Mouse (Mus musculus) R1 (cell line): ENCODE data around the gene Msh6.
A peak's percentile ranks its signal among the peaks of the same experiment; 100 is the strongest.
"Not testable (repeated sequence)": the region's sequence is repeated elsewhere in the genome, so short reads cannot be mapped to it uniquely, and the experiment has no call there.

Source experiments
- DNase-seq: peaks from one replicate; pipeline ENCODE4 v3.0.0-alpha.2; 2018; ENCODE audit warnings: low read depth, low spot score

Msh6 gene

DNA sequence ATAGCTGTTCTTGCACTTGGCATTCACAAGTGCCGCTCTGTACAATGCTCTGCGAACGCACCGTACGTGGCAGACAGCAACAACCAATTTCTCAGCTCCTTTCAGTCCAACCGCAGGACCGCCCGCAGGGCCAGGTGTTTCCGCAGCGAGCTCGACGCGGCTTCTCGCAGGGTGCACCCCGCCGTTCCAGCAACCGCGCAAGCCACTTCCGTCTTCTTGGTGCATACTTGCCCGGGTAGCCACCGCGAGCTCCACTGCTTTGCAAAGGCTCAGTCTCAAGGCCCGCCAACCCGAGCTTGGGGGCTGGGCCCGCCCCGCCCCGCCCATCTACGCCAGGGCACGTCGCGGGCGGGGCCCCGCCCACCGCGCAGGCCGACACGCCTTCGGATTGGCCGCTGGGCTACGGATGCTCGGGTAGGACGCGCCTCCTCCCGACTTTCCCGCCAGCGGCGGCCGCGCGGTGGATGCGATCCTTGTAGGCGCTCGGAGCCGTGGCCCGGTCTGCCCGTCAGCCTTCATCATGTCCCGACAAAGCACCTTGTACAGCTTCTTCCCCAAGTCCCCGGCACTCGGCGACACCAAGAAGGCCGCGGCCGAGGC lies at the start of gene Msh6:
TSS of gene Msh6 (plus strand) at position 434 of the 600 bp plus-strand sequence.
- DNase-seq, result peak; percentile 96

DNA sequence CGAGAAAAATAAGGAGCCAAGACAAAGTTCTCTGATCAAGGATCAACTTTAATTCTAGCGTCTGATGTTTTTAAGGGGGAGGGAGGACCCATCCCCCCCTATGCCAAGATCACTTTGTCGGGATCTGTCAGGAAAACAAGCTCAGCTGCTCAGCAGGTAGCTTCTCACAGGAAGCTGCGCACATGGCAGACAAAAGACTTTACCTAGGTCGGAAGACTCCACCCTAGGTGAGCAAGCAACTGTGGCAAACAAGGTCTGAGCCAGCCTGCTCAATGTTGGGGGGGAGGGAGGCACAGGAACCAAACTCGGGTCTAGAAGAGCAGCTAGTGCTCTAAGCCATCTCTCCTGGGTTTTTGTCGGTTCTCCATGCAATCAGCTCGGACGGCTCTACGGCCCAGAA lies 40.5 kb upstream of the Msh6 start:
- peak; percentile 92 for DNase-seq

DNA sequence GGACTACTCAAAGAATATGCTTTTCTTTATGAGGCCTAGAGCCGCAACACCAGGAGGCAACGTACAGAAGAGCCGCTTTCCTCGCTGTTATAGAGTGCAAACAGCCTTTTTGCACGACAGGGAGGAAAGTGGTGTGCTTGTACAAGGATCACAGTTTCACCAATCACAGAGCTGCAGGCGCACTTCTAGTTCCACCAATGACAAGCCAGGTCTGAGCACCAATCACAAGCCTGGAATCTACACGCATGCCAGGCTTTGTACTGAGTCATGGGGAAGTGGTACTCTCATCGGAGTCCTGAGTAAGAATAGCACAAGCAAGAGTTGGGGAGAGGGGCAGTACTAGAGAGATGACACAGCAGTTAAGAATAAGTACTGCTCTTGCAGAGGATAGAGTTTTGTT lies 40.1 kb upstream of the Msh6 start:
- DNase-seq, result peak; percentile 91

DNA sequence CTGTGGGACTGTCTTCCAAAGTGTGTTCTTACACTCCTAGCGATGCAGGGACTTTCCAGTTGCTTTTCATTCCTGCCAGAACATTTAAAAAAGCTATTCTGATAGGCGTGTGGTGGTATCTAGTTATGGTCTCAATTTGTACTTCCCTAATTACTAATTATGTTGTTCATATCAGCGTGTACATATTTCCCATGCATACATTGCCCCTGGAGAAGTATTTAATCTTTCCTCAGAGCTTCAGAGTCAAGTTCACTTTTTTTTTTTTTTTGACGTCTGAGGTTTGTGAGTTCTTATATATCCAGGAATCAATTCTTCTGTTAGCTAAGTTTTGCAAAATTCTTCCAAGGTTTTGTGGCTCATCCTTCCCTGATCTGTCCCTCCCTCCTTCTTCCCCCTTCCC lies 38.7 kb upstream of the Msh6 start:
- DNase-seq, result no peak

DNA sequence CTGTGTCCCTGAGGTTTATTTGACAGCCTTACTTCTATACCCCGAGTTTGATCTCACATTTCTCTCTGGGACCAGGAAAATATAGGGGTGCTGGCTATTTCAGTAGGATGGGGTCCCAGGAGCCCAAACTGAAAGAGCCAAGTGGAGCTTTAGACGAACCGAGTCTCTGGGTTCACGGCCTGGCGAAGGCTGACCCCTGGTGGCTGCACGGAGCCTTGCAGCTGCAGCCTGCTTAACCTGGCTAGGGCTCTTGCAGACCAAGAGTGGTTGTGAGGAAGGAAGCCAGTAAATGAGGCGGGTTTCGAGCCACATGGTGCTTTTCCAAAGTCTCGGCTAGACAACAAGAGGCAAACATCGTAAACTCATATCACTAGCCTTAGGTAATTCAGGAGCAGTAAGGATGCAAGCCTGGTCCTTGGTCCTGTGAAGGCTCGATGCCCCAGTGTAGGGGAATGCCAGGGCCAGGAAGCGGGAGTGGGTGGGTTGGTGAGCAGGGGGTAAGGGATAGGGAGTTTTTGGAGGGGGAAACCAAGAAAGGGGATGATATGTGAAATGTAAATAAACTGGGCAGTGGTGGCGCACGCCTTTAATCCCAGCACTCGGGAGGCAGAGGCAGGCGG lies 25.8 kb upstream of the Msh6 start:
- peak; percentile 84 for DNase-seq

DNA sequence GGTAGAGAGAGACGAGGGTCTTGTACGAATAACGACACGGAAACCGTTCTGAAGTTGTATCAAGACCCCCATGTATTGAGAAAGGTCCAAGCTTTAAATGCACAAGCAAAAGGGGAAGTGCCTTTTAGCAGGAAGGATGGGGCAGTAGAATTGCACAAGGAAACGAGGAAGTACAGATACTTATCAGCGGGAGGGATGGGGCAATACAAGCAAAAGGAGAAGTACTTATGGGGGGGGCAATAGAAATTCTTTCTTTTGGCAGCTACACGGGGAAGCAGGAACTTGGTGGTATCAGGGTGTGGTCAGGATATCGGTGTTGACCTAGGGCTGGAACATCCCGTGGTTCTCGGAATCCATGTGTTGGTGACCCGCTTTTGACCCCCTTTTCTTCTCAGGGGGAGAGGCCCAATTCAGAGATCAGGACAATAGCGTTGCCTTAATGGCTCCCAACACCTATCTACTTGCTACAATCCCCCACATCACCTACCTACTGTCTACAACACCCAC lies 20.2 kb upstream of the Msh6 start:
- DNase-seq, result not testable (repeated sequence)

DNA sequence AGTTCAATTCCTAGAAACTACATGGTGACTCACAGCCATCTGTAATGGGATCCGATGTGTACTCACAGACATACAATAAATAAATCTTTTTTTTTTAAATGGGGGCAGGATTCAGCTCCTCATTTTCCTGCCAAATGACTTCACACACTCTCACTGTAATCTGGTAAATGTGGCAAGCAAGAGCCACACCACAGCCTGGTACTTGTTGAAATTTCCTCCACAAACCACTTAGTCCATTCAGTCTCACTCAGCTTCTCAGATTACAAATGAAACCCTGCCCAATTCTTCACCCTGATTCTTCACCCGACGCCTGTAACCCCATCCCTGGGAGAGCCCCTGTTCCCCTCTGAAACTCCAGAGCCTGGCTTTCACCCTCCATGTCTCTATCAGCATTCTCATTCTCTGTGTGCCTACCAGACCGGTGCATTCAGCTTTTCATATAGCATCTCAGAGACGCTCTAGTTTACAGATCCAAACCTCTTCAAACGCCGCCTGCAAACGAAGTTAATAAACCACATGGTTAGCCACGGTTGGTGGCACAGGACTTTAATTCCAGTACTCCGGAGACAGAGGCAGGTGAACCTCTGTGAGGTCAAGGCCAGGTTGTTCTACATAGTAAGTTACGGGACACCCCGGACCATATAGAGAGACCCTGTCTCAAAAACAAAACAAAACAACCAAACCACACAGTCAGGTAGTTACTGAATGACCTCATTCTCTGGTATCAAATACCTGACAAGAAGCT lies 17.6 kb upstream of the Msh6 start:
- no peak for DNase-seq

DNA sequence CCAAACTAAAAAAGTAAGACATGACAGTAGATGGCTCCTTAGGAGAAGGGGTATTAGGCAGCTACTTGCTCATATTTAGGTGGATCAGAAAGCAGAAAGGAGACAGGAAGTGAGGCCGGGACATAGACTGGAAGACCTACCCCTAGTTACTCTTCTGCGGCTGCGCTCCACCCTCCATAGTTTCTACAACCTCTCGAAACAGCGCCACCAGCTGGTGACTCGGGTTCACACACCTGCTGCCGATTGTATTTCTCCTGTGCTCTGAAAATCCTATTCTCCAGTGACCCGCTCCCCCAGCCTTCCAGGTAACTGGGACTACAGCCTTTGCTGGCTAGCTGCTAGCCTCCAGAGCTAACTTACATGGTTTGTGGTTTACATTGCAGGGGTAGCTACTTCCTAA lies 16.6 kb upstream of the Msh6 start:
- peak; percentile 89 for DNase-seq

DNA sequence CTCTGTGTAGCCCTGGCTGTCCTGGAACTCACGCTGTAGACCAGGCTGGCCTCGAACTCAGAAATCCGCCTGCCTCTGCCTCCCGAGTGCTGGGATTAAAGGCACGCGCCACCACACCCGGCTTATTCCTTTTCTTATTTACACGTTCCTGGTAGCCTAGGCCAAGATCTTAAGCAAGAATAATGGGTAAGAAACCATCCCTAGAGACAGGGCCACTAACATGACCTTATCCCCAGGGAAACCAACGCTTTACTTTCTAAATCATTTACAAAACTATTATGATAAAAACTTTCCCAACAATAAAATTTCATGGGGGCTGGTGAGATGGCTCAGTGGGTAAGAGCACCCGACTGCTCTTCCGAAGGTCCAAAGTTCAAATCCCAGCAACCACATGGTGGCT lies 15.5 kb upstream of the Msh6 start:
- DNase-seq, result not testable (repeated sequence)

DNA sequence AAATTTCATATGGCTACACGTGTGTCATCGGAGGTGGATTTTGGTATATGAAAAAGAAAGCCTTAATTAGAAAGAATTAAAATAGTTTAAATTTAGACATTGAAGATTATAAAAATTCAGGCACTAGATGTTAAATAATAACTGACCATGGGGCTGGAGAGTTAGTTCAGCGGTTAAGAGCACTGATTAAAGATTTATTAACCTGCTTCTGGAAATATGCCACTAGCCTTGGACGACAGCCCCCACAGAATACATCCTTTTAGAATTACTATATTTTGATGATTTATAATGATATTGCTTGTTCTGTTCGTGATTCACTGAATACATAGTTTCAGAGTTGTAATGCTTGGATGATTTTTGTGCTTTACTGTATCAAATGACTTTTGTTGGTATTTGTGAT lies 14.9 kb upstream of the Msh6 start:
- not testable (repeated sequence) for DNase-seq

DNA sequence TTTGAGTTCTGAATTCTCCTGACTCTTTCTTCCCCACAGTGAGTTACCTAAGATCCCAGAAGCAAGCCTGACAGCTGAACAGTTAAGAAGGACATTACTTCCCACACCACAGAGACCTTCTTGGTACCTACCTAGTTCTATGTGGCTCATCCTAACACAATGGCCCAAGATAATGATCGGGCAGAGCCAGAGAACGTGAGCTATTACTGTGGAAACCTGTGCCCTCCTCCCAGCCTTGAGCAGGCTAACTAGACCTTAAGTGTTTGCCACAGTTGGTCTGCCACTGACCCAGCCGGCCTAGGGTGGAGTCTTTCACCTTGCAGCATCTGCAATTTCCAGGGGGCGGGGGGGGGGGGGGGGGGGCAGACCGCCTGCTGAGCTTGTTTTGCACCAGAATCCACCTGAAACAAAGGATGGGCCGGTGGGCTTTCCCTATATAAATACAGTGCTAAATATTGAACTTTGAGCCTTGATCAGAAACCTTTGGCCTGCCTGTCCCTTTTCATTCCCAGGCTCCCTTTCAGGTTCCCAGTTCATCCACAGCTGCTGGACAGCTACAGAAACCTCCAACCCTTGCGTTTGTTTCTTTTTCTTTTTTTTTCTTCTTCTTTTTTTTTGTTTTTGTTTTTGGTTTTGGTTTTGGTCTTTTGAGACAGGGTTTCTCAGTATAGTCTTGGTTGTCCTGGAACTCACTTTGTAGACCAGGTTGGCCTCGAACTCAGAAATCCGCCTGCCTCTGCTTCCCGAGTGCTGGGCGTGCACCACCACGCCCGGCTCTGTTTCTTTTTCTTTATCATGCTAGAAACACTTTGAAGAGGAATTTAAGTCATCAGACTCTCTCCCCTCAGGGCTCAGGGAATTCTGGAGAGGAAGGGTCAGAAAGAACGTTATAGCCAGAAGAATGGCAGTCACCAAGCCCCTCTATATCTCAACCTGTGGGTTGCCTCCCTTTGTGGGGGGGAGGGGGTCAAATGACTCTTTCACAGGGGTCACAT lies 11.5 kb upstream of the Msh6 start:
- DNase-seq, result peak; percentile 81

DNA sequence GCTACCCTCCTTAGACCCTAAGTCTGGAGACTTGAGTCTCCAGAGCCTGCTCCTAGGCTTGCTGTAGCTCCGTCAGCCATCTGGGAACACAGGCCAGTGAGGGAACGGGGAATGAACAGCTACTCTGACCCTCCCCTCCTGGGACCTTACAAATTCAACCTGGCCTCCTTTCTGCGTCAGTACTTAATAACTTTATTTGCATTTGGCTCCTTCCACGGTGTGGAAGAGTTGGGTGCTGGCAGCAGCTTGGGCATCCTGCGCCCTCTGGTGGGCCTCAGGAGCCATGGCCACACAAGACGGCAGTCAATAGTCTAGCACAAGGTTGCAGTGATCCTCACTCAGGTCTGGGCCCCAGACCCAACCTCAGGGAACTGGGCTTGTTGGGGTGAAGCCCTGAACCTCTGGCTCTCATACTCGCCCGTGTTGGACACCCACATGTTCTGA lies 6.4 kb upstream of the Msh6 start:
- peak; percentile 62 for DNase-seq

DNA sequence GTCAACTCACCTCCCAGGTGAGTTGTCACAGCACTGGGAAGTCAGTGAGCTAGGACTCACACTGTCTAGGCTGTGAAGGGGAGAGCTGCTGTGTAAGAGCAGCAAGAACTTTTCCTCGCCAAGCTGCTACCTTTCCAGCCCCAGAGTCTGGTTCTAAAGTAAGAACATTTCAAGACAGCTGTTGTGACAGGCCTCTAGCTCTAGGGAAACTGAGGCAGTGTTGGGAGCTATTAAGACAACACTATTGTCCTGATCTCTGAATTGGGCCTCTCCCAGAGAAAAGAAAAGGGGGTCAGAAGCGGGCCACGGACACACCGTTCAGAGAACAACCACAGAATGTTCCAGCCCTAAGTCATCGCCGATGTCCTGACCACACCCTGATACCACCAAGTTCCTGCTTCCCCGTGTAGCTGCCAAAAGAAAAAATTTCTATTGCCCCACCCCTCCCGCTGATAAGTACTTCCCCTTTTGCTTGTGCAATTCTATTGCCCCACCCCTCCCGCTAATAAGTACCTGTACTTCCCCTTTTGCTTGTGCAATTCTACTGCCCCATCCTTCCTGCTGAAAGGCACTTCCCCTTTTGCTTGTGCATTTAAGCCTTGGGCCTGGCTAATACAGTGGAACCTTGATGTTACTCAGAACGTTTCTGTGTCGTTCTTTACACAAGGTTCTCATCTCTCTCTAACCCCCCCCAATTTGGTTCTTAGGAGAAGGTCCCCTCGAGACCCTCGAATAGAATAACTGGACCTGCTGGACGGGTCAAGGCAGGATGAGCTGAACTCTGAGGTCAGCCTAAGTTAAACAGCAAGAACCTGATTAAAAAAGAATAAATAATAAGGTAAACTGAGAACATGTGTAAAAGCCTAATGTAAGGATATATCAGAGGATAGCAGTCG lies 2.9 kb upstream of the Msh6 start:
- DNase-seq, result peak; percentile 54

DNA sequence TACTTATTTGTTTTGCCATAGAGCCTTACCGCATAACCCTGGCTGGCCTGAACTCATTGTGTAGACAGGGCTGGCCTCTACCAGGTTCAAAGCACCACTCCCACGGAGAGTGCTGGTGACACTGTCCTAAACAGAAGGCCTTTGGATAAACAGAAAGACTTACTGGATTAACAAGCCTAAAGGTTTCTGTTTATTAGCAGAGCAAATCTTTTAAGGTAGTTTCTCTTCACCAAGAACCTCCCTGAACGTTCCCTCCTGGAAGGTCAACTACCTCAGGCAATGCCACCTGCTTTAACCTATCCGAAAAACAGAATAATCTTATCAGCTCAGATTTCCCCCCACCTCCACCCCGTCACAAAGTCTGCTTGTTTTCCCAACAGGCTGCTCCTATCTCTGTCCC lies 2.0 kb upstream of the Msh6 start:
- no peak for DNase-seq

DNA sequence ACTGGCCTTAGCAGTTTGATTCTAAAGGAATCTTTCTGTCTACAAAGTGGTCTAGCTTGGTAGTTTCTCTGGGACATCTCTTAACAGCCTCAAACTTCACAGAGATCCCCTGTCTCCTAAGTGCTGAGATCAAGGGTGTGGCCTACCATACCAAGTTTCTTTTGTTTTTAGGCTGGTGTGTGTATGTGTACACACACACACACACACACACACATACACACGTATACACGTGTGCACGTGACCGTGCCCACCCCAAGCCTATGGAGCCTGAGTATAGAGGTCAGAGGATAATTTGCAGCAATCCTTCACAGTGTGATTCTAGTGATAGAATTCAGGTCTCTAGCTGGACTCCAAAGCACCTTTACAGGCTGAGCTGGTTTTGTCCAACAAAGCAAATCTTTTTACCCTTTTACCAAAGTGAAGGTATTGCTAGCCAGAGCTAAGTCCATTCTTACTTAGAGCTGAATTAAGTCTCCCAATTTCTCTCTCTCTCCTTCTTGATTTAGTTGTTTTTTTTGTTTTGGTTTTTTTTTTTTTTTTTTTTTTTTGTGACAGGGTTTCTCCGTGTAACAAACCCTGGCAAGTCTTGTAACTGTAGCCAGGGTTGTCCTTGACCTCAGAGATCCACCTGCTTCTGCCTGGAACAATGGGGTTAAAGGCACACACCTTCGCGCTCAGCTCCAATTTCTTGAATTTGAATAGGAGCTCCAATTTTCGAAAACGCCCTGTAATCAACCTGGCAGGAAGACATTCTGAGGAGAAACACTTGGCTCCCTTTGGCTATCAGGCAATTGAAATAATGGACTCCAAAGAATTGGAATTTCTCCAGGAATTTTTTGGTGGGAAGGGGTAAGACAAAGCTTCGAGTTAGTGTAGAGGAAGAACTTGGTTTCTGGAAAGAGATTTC lies 1.3 kb upstream of the Msh6 start:
- peak; percentile 99 for DNase-seq

DNA sequence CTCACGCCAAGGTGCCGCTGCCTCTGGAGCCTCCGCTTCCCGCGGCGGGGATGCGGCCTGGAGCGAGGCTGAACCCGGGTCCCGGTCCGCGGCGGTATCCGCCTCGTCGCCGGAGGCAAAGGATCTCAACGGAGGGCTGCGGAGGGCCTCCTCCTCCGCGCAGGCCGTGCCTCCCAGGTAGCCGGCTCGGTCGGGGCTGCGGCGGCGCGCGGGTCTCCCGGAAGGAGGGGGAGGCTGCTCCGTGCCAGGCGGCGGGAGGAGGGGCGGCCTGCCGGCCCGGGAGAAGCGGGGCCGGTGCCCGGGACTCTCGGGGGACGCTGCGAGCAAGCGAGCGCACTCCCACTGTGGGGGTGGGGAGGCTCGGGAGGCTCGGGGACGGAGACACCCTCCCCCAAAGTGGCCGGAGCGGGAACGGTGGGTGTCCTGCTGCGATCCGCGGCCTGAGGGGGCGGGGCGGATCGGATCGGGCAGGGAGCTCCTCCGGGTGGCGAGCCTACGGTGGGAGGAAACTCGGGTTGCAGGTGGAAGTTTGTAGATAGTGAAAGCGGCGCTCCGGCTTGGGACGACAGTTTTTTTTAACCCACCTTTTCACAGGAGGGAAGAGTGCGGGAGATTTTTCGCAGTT lies 479 bp downstream of the Msh6 start:
- peak; percentile 66 for DNase-seq

DNA sequence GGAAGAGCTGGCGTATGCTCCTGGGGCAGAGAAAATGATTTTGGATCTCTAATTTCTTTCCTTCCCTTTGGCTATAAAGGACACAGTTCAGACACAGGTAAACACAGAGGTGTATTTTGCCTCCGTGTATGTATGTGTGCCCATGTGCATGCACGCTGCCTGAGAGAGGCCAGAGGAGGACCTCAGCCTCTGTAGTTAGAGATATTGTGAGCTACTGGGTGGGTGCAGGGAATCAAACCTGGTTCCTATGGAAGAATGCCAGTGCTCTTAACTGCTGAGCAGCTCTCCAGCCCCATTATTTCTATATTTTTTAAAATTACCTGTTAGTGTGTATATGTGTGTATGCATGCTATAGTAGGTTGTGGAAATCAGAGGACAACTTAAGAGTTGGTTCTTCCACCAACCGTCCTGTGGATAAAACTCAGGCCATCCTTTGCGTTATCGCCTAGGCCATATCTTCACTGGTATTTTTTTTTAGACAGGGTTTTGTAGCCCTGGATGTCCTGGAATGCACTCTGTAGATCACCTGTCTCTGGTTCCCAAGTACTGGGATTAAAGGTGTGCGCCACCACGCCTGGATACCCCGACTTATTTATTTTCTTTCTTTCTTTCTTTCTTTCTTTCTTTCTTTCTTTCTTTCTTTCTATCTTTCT lies 1.4 kb downstream of the Msh6 start:
- no peak for DNase-seq

DNA sequence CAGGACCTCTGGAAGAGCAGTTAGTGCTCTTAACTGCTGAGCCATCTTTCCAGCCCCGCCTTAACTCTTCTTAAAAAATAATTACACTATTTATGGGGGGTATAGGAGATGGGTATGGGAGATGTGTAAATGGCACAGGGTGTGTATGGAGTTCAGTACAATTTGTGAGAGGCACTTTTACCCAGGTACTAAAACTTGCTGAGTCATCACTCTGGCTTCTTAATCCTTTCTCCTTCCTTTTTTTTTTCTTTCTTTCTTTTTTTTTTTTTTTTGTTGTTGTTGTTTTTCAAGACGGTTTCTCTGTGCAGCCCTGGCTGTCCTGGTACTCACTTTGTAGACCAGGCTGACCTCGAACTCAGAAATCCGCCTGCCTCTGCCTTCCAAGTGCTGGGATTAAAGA lies 2.1 kb downstream of the Msh6 start:
- not testable (repeated sequence) for DNase-seq
